Mouse (Mus musculus) urinary bladder, adult 18-20 months (tissue): ENCODE results near the gene Rps26.

Experiments
- DNase-seq, 2 experiments: peaks; one replicate each; pipeline ENCODE4 v3.0.0; 2022; ENCODE audit warnings: low spot score in 2 of 2, mixed read lengths in 2 of 2

Rps26 gene

GRCm38 (mm10) chr10:128606483-128606882, 20.1 kb downstream of the Rps26 start:
- DNase-seq, result no peak

GRCm38 (mm10) chr10:128602470-128603128, 23.9 kb downstream of the Rps26 start:
- DNase-seq, result no peak

GRCm38 (mm10) chr10:128601499-128601898, 25.0 kb downstream of the Rps26 start:
- DNase-seq, result no peak

- no peak for DNase-seq
Observed at GRCm38 (mm10) chr10:128598476-128598875, 28.1 kb downstream of the Rps26 start.

GRCm38 (mm10) chr10:128592797-128593196, 33.8 kb downstream of the Rps26 start:
- DNase-seq, result no peak

- DNase-seq, result no peak
Observed at GRCm38 (mm10) chr10:128591436-128591835, 35.1 kb downstream of the Rps26 start.

GRCm38 (mm10) chr10:128590193-128590690, 36.3 kb downstream of the Rps26 start:
- DNase-seq, result peak in 1 of 2 experiments; percentile 56

GRCm38 (mm10) chr10:128589464-128590192, 36.9 kb downstream of the Rps26 start, which contains the start of gene Erbb3:
Gene Erbb3 (minus strand): TSS chr10:128589652.
- DNase-seq, result peak; percentile 72 to 88

GRCm38 (mm10) chr10:128588775-128589463, 37.6 kb downstream of the Rps26 start:
- DNase-seq, result no peak

GRCm38 (mm10) chr10:128588136-128588535, 38.4 kb downstream of the Rps26 start:
- no peak for DNase-seq

GRCm38 (mm10) chr10:128587697-128588096, 38.9 kb downstream of the Rps26 start:
- DNase-seq, result no peak

GRCm38 (mm10) chr10:128587120-128587519, 39.4 kb downstream of the Rps26 start:
- DNase-seq, result no peak

GRCm38 (mm10) chr10:128586546-128586945, 40.0 kb downstream of the Rps26 start:
- no peak for DNase-seq

GRCm38 (mm10) chr10:128584386-128584785, 42.2 kb downstream of the Rps26 start:
- peak; percentile 47 to 79 for DNase-seq

GRCm38 (mm10) chr10:128583644-128584043, 42.9 kb downstream of the Rps26 start:
- peak in 1 of 2 experiments; percentile 37 for DNase-seq

GRCm38 (mm10) chr10:128579731-128580130, 46.8 kb downstream of the Rps26 start:
- DNase-seq, result no peak

- DNase-seq, result no peak
Observed at GRCm38 (mm10) chr10:128579298-128579697, 47.2 kb downstream of the Rps26 start.

GRCm38 (mm10) chr10:128578330-128578729, 48.2 kb downstream of the Rps26 start:
- no peak for DNase-seq

GRCm38 (mm10) chr10:128575063-128575462, 51.5 kb downstream of the Rps26 start:
- no peak for DNase-seq
